Mouse (Mus musculus) mesoderm, embryonic 11.5 days (tissue): ENCODE measurements around the gene Kmt2b.
A peak's percentile ranks its signal among the peaks of the same experiment; 100 is the strongest.

ENCODE experiments used
- DNase-seq: peaks from one replicate; pipeline ENCODE4 v3.0.0-alpha.2; 2012; ENCODE audit warnings: low read depth, low spot score

Gene Kmt2b

DNA sequence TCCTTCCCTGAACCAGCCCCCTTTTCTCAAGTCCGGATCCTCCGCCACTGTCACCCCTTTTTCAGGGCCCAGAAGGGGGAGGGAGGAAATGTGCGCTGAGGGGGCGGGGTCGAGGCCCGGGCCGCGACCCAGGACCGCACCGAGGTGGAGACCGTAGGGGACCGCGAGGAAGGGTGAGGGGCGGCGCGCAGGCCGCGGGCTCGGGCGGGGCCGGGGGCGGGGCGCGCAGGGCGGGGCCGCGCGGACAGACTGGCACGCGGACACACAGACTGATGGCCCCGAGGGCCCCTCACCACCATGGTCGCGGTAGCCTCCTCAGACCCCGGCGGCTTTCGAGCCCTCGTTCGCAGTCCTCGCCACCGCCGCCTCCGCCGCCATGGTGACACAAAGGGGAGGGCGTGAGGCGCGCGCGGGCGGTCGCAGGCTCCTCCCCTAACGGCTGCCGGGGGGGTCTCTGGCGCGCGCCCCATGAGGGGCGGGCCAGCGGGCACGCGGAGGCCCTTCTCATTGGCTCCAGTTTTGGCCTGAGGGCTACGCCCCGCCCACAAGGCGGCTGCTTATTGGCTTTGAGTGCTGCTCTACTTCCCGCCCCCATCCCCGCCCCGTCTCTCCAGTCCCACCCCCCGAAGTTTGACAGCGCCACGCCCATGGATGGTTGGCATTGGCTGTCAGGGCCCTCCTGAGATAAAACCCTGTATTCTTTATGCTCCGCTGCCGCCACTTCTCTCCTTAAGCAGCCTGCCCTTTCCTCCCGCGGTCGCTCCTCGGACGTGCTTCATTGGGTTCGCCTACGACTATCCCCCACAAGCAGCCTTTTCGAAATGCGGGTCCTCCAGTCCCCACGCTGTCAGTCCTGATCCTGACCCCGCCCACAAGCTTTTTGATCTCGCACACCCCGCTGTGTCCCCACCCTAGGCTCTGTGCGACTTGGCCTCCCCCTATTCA, 53.6 kb downstream of the Kmt2b start, which contains the start of gene Arhgap33:
TSS of gene Arhgap33 (minus strand) at position 428 of the 945 bp plus-strand sequence.
- DNase-seq = peak; percentile 99

DNA sequence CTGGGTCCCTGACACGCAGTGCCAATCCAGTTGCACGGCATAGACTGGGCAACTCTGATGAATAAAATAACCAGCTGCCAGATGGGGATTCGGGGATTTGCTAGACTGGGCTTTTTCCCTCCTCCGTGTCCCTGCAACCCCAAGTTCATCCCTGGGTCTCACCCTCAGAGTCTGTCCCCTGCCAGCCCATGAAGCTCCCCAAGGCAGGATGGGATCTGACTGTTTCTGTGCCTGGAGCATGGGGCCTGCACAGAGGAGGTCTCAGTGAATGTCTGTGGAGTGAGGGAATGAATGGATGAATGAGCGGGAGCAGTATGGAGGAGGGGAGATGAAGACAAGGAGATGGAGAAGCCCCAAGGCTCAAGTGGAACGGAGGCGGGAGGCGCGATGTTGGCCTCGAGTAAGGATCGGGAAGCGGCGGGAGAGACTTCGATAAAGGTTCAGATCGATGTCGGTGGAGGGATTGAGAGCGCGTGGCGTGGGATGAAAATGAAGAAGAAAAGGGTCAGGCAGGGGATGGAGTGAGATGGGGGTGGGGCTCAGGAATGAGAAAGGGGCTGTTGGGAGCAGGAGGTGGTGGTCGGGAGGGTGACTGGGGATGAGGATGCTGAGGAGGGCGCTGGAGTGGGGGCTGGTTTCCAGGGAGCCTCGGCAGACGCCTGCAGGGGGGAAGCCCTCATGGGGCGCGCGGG, 54.4 kb downstream of the Kmt2b start:
- no peak for DNase-seq

DNA sequence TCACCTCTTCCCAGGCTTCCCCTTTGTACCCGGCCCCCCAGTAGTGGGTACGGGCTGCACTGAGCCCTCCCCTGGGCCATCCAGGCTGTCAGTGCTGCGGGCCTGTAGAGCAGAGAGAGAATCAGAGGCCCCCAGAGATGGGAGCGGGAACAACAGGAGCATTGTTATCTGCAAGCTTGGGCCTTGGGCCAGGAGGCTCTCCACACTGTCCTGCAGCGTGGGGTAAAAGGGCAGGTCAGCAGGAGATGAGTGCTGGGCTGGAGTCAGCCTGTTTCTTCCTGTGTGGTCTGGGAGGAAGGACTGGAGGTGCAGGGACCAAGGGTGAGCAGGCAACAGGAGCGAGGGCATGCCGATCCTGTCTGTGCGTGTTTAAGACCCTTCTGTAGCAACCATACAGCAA, 55.6 kb downstream of the Kmt2b start:
- peak; percentile 54 for DNase-seq

DNA sequence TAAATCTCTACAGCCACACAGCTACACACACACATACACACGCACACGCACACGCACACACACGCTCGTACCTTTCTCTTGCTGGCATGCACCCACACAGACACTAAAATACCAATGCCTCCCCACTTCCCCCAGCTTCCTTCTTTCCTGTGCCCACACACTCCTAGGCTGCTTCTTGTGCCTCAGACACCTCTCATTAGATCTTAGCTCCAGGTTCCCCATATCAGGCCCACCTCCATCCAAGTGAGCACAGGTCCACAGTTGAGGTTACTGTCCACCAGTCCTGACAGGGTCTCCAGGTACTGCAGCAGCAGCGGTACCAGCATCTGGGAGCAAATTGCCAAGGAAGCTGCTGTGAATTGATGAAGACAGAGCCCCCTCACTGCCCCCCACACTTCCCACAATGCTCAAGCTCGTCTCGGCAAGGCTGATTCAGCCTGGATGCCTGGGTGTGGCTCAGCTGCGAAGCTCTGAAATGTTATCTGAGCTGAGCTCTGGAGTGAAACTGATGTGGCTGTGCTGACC, 57.2 kb downstream of the Kmt2b start:
- DNase-seq = no peak

DNA sequence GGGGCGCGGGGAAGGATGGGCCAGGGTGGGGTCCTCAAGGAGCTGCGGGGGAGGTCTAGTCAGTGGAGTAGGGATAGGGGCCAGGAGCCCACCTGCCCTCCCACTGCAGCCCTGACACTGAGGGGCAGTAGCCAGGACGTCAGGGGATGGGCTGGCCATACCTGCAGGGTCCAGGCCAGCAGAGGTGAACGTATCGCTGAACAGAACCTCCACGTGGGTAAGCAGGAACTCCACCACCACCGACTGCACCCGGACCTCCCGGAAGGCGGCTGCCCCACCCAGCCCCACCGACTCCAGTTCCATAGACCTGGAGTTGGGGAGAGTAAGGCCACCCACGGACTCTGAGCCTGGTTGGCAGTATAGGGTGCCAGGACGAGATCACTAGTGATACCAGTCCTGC, 61.5 kb downstream of the Kmt2b start:
- DNase-seq = no peak

DNA sequence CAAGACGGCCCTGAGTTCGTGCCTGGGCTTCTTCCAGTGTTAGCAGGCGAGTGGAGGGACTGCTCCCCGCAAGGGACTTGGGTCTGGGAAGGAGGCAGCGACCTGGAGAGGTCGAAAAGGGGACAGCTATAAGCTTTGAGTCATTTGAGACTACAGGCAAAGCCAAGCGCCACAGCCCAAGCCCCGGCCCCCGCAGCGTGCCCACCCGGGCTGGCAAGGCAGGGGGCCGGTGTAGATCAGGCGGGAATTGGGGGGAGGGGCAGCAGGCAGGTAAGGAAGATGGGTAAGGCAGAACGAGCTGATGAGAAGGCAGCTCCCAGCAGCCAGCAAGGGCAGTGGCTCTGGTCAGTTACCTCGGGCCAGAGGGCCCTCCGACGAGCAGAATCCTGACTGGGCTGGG, 62.1 kb downstream of the Kmt2b start:
- DNase-seq = no peak

DNA sequence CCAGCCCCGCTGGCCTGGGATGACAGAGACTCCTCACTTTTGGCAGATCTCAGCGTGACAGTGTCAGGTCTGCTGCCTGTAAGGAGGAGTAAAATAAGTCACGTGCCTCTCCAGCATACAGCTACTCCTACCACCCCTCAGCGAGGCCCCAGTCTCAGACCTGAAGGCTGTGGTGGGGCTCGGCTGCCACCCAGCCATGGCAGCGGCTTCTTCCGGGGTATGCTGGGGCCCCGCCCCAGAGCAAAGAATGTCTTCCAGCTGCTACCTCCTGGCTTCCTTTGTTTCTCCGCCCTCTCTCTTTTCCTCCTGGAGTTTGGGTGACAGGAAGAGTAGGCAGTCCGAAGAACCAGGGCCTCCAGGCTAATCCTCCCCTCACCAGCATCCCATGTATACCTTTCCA, 62.6 kb downstream of the Kmt2b start:
- no peak for DNase-seq

DNA sequence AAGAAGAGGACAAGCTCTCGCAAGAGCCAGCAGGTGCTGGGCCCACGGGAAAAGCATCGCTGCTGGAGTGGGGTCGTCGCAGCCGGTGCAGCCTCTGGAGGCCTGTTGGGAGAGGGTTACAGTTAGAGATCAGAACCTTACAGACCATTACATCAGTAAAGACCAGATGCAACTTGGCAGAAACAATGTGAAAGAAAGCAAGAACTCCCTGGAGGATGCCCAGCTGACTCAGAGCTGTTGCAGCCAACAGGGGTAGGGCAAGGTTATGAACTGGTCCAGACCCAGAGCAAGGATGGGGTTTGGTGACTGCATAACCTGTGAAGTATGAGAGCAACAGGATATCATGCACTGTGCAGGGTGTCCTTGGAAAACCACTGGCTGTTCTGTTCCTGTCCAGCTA, 64.0 kb downstream of the Kmt2b start:
- DNase-seq = no peak

DNA sequence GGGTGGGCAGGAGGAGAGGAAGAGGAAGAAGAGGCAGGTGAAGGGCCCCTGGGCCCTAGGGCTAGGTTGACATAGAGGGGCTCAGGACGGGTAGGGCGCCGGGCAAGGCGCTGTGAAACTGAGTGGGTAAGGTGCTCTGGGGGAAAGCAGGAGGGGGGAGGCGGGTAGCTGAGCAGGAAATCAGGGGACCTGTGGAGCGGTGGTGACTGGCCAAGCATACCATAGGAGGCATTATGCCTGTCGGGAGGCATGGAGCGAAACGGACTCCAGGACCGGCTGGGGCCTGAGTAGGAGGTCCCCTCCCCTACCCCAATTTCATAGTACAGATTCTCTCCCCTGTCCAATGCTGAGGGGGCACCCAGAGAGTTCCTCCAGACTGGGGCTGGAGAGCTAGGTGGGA, 65.7 kb downstream of the Kmt2b start:
- no peak for DNase-seq

DNA sequence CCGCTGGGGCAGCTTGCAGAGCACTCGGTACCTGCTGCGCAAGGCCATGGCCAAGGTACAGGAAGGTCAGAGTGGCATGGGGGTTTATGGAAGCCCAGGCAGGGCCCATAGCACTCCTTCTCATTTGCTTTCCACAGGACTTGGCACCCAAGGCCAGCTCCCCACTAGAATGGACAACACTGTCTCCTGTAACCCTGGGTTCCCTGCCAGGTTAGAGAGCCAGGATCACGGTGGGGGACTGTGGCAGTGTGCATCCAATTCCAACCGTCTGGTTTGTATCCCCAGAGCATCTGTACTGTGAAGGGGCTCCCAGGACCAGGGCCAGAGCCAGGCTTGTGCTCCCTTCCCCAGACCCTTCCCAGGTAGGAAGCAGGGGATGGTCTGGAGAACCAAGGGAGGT, 67.7 kb downstream of the Kmt2b start:
- no peak for DNase-seq

DNA sequence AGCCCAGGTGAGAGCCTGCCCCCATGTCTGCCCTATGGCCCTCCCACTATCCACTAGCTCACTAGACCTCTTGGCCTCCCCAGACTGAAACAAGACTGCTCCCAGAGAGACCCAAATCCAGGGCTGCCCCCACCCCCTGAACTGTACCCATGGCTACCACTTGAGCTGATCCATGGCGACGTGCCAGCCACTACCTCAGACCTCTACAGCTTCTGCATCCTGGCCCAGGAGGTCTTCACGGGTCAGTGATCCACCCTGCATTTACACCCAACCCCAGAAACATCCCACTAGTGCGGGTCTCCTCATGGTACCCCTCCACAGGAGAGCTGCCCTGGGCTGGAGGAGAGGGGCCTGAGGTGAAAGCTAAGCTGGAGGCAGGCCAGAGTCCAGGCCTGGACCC, 68.1 kb downstream of the Kmt2b start:
- no peak for DNase-seq
